Comparison of ENCODE assay signal across 29 mouse cellular contexts in the genomic region with DNA sequence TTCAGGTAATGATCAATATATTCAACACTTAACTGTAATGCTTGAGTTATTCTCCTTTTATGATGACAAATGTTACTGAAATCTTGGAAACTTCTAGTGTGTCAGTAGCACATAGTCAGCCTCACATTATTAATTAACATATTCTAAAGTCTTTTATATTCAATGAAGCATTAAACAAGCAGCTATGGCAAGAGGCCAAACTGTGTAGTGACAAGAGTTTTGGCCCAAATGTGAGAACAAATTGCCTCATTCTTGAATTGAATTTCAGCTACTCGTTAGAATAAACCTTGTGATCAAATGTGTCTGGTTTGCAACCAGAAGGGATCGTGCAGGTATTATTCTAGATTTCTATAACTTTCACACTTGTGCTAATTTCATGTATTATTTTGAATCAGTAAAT.
DNase-seq lines count a peak whose midpoint lies in the region; ATAC-seq and TF ChIP-seq lines count a peak whose summit lies in the region.
"Had no signal": no experiment of that assay in that cellular context is flagged by ENCODE, and none has a peak within 500 bp of the region (broad histone marks: within the 10 kb centered on the region; RNA-seq: fewer than 3 reads in every experiment).

No protein-coding gene starts in this region.

- H3K36me3 ChIP-seq in forebrain, embryonic 14.5 days (ENCODE audit: control insufficient read depth, insufficient read depth, low read length) = no peaks in the 10 kb centered on the region
- H3K36me3 ChIP-seq in forebrain, embryonic 15.5 days = no peaks in the 10 kb centered on the region
- no peaks in the 10 kb centered on the region for H3K36me3 ChIP-seq in hindbrain, postnatal 0 days (ENCODE audit: insufficient read depth, low read length)
- H3K36me3 ChIP-seq in hindbrain, embryonic 11.5 days (ENCODE audit: control insufficient read depth, insufficient read depth, low read length) = no peaks in the 10 kb centered on the region
- H3K36me3 ChIP-seq: embryonic facial prominence, embryonic 10.5 days; embryonic facial prominence, embryonic 13.5 days; G1E; heart, embryonic 12.5 days; heart, embryonic 15.5 days; hindbrain, embryonic 10.5 days had no signal

- no peak overlapping the region for H3K9ac ChIP-seq in forebrain, embryonic 14.5 days (ENCODE audit: low read length)
- no peak overlapping the region for H3K9ac ChIP-seq in forebrain, embryonic 15.5 days (replicated peaks)
- H3K9ac ChIP-seq in hindbrain, postnatal 0 days (replicated peaks; ENCODE audit: low read length) = no peak overlapping the region
- no peak overlapping the region for H3K9ac ChIP-seq in hindbrain, embryonic 11.5 days (ENCODE audit: low read depth, low read length)
- H3K9ac ChIP-seq: embryonic facial prominence, embryonic 13.5 days; heart, embryonic 12.5 days; heart, embryonic 15.5 days; hindbrain, embryonic 14.5 days had no signal

- H3K9me3 ChIP-seq in forebrain, embryonic 14.5 days (replicated peaks; ENCODE audit: control insufficient read depth, low read length) = no peaks in the 10 kb centered on the region
- no peaks in the 10 kb centered on the region for H3K9me3 ChIP-seq in forebrain, embryonic 15.5 days
- no peaks in the 10 kb centered on the region for H3K9me3 ChIP-seq in hindbrain, postnatal 0 days (ENCODE audit: low read length)
- no peaks in the 10 kb centered on the region for H3K9me3 ChIP-seq in hindbrain, embryonic 11.5 days (ENCODE audit: control insufficient read depth, low read length)
- H3K9me3 ChIP-seq: embryonic facial prominence, embryonic 10.5 days; embryonic facial prominence, embryonic 13.5 days; G1E; heart, embryonic 12.5 days; heart, embryonic 15.5 days; hindbrain, embryonic 10.5 days had no signal

- H3K4me3 ChIP-seq in forebrain, embryonic 14.5 days (ENCODE audit: low read depth, low read length) = no peak overlapping the region
- H3K4me3 ChIP-seq in forebrain, embryonic 15.5 days = no peak overlapping the region
- no peak overlapping the region for H3K4me3 ChIP-seq in hindbrain, postnatal 0 days (ENCODE audit: low read length)
- H3K4me3 ChIP-seq in hindbrain, embryonic 11.5 days (ENCODE audit: low read depth, low read length) = no peak overlapping the region
- H3K4me3 ChIP-seq: embryonic facial prominence, embryonic 10.5 days; embryonic facial prominence, embryonic 13.5 days; erythroblast, embryonic 14.5 days; gastrocnemius, adult 2 months; heart, embryonic 12.5 days; heart, embryonic 15.5 days; hindbrain, embryonic 10.5 days had no signal

- peak; percentile 82 for DNase-seq in forebrain, embryonic 14.5 days (ENCODE audit: low spot score)
- peak; percentile 18 for DNase-seq in hindbrain, postnatal 0 days (ENCODE audit: low spot score)
- DNase-seq in hindbrain, embryonic 11.5 days (ENCODE audit: low spot score) = no peak
- peak; percentile 72 for DNase-seq in Muller cell, postnatal 12 days (ENCODE audit: inconsistent ontology term)
- no peak for DNase-seq in kidney, adult 11 months
- DNase-seq: adrenal gland, adult 2 months; adrenal gland, postnatal 14 days; B cell, adult 2 months; cerebellum, adult 11-12 months; cerebellum, adult 8-10 months; cerebellum, postnatal 36 days; embryo, embryonic 11 days; gastrocnemius, adult 2 months; gastrocnemius, postnatal 14 days; heart, adult 18-20 months; heart, postnatal 10 days; heart, postnatal 36 days; kidney, adult 8-10 months had no signal

- H3K27me3 ChIP-seq in forebrain, embryonic 14.5 days (replicated peaks; ENCODE audit: control insufficient read depth, insufficient read depth, low read length) = no peaks in the 10 kb centered on the region
- no peaks in the 10 kb centered on the region for H3K27me3 ChIP-seq in forebrain, embryonic 15.5 days
- H3K27me3 ChIP-seq in hindbrain, postnatal 0 days (ENCODE audit: insufficient read depth, low read length) = no peaks in the 10 kb centered on the region
- H3K27me3 ChIP-seq in hindbrain, embryonic 11.5 days (ENCODE audit: control insufficient read depth, insufficient read depth, low read length) = no peaks in the 10 kb centered on the region
- H3K27me3 ChIP-seq: CH12.LX; embryonic facial prominence, embryonic 13.5 days; heart, embryonic 12.5 days; heart, embryonic 15.5 days had no signal

- ATAC-seq in forebrain, embryonic 14.5 days = peak; percentile 75
- no peak; the same call in 1 of the 2 replicates for ATAC-seq in forebrain, embryonic 15.5 days (replicated peaks)
- ATAC-seq in hindbrain, postnatal 0 days = no peak
- no peak for ATAC-seq in hindbrain, embryonic 11.5 days (ENCODE audit: low FRiP score)
- ATAC-seq: intestine, postnatal 0 days had no signal

- no peak overlapping the region for H3K27ac ChIP-seq in forebrain, embryonic 14.5 days (ENCODE audit: low read depth, low read length)
- H3K27ac ChIP-seq in forebrain, embryonic 15.5 days (replicated peaks) = no peak overlapping the region
- no peak overlapping the region for H3K27ac ChIP-seq in hindbrain, postnatal 0 days
- H3K27ac ChIP-seq in hindbrain, embryonic 11.5 days (ENCODE audit: low read depth, low read length) = no peak overlapping the region
- H3K27ac ChIP-seq: embryonic facial prominence, embryonic 10.5 days; embryonic facial prominence, embryonic 13.5 days; gastrocnemius, adult 2 months; heart, embryonic 15.5 days; hindbrain, embryonic 10.5 days; hindbrain, embryonic 14.5 days had no signal

- no peak for TF ChIP-seq CTCF in hindbrain, postnatal 0 days (IDR thresholded peaks at IDR 0.05; ENCODE audit: low read depth)

- WGBS in forebrain, embryonic 14.5 days = 16% methylated on average over 2 of the region's 2 CpGs
- 18% methylated on average over 2 of the region's 2 CpGs for WGBS in forebrain, embryonic 15.5 days
- WGBS in hindbrain, postnatal 0 days = 49% methylated on average over 2 of the region's 2 CpGs
- 93% methylated on average over 2 of the region's 2 CpGs for WGBS in hindbrain, embryonic 11.5 days

- no peaks in the 10 kb centered on the region for H3K4me1 ChIP-seq in forebrain, embryonic 14.5 days (ENCODE audit: control insufficient read depth, insufficient read depth, low read length)
- H3K4me1 ChIP-seq in forebrain, embryonic 15.5 days = 0 out of 2 replicates have a peak, but pooled peaks cover 2% of the 10 kb centered on the region
- H3K4me1 ChIP-seq in hindbrain, postnatal 0 days (ENCODE audit: insufficient read depth, low read length) = no peaks in the 10 kb centered on the region
- no peaks in the 10 kb centered on the region for H3K4me1 ChIP-seq in hindbrain, embryonic 11.5 days (replicated peaks; ENCODE audit: control insufficient read depth, insufficient read depth, low read length)
- H3K4me1 ChIP-seq: embryonic facial prominence, embryonic 10.5 days; embryonic facial prominence, embryonic 13.5 days; heart, embryonic 12.5 days; heart, embryonic 15.5 days; hindbrain, embryonic 10.5 days had no signal

- no peak overlapping the region for H3K4me2 ChIP-seq in forebrain, embryonic 14.5 days (ENCODE audit: low read length)
- no peak overlapping the region for H3K4me2 ChIP-seq in forebrain, embryonic 15.5 days (replicated peaks)
- no peak overlapping the region for H3K4me2 ChIP-seq in hindbrain, postnatal 0 days (ENCODE audit: low read depth, low read length)
- H3K4me2 ChIP-seq in hindbrain, embryonic 11.5 days (replicated peaks; ENCODE audit: low read depth, low read length) = no peak overlapping the region
- H3K4me2 ChIP-seq: embryonic facial prominence, embryonic 13.5 days; heart, embryonic 12.5 days; heart, embryonic 15.5 days; hindbrain, embryonic 14.5 days had no signal

Comparison
In these comparisons a context has a peak if more than half of its experiments do, and no peak if none do; other contexts are left out.
1. DNase-seq: peak in forebrain, embryonic 14.5 days (single experiment), hindbrain, postnatal 0 days (single experiment) and Muller cell, postnatal 12 days (single experiment); none in hindbrain, embryonic 11.5 days (single experiment) and kidney, adult 11 months (single experiment).